Mouse (Mus musculus) frontal cortex, postnatal 10 days (tissue): ENCODE measurements around the gene Gm38394.
A peak's percentile ranks its signal among the peaks of the same experiment; 100 is the strongest.

ENCODE experiments used
- DNase-seq, 2 experiments: peaks; one replicate each; pipeline ENCODE4 v3.0.0; 2022; ENCODE audit warnings: low spot score in 2 of 2, mixed read lengths in 1 of 2

Gm38394 gene

DNA sequence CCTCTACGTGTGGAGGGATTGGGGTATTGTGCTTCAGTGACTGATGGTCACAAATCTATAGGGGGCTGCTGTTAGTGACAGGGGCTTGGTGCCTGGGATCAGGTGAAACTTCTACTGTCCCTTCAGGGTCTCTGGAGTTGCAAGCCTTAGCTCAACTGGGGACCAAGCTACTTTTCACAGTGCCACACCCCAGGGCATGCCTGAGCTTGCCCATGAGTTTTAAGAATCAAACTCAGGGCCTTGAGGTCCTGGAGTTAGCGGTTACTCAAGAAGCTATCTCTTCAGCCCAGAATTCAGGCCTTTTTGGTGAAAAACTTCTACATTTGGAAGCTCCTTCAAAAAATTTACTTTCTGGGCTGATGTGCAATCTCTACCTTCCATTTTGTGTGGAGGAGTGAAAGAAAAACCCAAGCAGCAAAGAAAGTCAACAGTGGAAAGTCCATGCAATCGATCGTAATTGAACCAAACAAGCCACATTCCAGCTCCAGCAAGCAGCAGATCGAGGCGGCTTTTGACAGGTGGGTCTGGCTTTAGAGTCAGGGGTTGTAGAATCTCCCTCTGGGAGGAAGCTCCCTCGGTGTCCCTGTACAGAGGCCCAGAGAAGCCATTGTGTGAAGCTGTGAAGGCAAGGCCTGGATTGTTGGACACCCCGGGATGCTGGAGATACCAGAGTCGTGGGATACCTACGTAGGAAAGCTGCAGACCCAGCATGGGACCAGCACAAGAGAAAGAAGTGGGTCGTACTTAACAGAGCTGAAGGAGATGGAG is 3.3 kb upstream of the Gm38394 start:
- no peak for DNase-seq

DNA sequence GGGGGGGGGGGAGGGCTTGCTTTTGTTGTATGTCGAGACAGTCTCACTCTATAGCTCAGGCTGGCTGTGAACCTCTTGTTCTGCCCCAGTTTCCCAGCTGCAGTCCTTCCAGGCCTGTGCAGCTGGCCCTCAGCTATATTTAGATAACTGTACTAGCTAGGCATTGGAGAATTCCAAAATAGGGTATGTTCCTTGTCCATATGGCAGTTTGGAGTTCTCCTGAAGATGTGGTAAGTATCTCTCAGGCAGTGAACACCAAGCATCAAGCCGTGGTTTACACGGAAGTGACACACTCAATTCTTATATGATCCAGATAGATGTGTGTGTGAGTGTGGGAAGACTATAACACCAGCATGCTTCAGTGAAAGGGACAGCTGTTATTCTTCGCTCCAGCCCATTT is 2.3 kb upstream of the Gm38394 start:
- peak in 1 of 2 experiments; percentile 26 for DNase-seq

DNA sequence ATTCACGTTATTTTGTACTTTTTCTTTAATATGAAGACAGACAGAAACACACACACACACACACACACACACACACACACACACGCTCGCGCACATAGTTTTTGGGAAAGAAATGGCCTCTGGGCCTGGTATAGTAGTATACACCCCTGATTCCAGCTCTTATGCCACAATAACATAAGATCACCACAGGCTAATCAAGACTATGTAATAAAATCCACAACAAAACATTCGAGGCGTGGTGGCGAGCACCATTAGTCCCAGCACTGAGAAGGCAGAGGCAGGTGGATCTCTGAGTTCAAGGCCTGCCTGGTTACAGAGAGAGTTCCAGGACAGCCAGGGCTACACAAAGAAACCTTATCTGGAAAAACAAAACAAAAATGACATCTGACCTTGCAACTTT is 1.8 kb upstream of the Gm38394 start:
- no peak for DNase-seq

DNA sequence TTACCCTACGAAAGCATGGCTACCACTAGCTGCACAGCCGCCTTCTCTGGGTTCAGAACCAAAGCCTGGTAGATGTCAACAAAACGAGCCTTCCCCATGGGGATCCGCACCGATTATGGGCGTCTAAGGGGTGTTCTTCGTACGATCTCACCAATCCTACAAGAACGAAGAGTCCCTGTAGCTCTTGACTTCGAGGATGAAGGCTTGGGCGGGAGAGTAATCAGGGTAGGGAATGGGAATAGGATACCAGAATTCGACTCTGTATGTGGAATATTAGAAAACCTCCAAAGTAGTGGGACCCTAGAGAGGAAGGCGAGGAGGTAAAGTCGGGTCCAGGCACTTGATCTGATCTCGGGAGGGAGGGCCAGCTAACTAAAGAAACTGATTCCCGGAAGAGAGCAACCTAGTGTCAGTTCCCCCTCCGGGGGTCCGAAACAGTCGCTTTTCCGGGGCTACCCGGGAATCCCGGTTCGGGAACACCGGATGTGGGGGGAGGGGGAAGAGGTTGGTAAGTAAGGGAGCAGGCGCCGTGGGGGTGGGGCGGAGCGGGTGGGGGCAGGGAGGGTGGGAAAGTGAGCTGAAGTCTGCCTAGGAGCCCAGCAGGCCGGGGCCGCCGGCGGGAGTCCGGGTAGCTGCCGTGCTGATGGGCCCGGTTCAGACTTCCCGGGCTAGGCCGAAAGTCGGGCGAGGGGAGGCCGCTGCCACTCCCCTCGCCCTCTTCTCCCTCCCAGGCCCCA is 484 bp downstream of the Gm38394 start, which contains the start of gene Zbed6:
TSS of gene Zbed6 (minus strand) at position 420 of the 737 bp plus-strand sequence.
- peak; percentile 72 to 85 for DNase-seq

DNA sequence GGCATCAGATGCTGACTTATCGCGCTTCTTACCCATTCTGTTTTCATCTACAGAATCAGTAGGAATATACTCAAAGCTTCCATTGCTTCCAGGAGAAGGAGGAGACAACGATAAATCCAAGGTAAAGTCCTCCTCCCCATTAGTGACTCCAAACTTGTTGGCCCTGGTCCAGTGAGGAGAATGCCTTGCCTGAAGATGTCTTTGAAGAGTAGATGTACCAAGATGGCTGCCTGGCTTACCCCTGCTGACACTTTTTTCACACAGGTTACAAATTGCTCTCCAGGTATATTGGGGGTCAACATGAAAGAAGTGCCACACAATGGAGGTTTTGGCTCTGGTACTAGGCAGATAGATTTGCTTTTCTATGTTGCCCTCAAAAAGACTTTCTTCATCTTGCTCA is 2.2 kb downstream of the Gm38394 start:
- no peak for DNase-seq

DNA sequence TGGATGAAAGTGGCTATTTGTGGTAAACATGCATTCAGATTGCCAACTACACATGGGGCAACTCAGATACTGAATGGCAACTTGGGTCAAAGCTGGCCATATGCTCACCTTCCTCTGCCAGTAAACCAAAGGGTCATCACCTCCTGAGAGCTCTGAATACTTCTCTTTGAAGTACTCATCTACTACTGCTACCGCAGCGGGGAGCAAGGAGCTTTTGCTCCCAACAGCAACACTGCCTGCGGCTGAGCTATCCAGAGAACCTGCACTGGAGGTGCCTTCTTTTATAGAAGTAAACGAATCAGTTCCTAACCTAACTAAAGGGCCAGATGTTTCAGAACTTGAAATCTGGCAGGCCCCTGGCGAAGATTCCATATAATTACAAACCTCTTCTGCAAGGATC is 4.3 kb downstream of the Gm38394 start:
- DNase-seq, result no peak

DNA sequence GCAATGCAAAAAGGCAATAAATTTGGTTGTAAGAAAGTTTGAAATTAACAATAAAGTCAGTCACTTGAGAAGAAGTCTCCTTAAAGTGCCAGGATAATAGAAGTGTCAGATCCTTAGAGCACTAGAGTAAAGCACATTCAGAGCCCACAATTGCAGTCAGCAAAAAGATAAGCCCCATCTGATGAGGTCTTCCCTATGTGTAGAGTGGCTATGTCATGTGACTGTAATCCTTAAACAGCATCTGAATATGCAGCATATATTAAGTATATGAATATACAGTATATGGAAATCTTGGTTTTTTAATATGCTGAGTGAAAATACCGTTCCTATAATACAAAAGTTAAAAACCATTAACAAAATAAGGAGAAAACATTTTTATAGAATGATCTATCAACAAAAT is 8.1 kb downstream of the Gm38394 start:
- DNase-seq, result no peak

DNA sequence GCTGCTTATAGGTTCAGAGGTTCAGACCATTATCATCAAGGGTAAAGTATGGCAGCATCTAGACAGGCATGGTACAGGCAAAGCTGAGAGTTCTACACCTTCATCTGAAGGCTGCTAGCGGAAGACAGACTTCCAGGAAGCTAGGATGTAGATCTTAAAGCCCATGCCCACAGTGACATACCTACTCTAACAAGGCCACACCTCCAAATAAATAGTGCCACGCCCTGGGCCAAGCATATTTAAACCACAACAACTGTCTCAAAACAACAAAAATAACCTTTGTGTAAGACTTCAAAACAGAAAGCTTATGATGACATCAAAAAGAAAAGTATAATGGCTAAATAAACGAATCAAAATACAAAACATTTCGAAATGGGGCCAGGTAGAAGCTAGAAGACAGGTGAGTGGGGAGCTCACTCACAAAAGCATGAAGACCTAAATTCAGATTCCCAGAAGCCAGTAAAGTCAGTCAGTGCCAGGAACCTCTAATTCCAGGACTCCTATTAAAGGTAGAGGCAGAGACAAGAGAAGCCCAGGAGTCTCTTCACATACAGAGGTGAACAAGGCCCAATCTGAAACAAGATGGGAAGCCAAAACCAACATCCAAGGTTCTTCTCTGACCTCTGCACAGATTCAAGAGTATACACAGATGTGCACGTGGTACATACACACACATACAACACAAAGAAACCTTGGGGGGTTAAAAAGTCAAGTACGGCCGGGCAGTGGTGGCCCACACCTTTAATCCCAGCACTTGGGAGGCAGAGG is 10.6 kb downstream of the Gm38394 start:
- no peak for DNase-seq

DNA sequence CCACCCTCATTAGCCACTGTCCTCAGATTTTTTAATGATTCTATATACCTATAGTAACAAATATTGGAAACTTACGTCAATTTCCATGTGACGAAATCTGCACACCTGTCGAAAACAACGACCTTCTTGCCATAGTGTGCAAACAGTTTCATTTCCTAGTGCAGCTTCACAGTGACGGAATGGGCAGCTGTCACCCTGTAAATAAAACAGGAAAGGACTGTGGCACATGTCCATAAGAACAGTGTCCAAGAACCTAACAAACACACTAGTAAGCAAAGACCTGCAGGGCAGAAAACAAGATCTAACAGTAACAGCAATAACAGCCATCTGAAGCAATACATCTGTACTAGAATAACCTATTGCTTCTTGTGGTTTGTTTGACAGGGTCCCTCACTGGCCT is 15.5 kb downstream of the Gm38394 start:
- no peak for DNase-seq

DNA sequence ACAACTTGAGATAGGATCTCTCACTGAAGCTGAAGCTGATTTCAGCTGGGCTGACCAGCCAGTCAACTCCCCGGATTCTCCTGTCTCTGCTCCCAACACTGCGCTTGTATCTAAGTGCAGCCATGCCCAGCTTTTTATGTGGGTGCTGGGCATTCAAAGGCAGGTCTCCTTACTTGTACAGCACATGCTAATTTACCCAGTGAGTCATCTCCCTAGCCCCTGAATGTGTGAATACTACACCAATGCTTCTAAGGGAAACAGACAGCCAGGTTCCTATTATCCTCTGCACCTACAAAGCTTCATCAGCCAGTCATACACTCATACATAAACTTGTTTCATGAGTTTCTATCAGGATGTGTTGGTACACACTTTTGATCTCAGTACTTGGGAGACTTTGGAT is 20.0 kb downstream of the Gm38394 start:
- no peak for DNase-seq

DNA sequence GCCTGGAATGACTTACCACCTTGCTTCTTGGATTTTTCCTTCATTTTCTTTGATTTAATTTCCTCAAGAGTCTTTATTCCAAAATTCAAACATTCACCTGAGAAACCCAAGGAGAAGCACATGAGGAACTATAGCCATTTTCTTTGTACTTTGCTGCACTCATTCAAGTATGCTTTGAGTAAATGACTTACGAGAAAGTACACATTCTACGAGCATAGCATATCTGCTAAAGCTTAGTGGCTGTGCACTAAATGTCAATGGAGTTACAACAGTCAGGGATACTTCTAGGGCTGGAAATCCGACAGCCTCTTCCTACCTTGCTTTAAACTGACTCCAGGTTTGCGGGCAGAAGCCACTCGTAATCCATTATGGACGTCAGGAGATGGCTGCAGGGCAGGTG is 22.6 kb downstream of the Gm38394 start:
- DNase-seq, result no peak

DNA sequence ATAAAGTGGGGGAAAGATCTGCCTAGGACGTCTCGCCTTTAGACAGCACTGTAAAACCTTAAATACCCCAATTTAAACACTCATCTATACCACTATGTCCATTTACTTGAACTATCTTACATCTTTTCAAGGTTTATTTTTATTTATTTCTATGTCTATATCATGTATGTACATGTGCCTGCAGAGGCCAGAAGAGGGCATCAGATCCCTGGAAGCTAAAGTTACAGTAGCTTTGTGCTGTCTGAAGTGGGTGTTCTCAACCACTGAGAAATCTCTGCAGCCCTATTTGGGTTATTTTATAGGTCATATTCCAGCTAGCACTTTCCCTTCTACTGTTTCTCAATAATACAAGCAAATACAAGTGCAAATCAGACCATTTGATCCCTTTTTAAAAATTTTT is 28.9 kb downstream of the Gm38394 start:
- DNase-seq, result no peak

DNA sequence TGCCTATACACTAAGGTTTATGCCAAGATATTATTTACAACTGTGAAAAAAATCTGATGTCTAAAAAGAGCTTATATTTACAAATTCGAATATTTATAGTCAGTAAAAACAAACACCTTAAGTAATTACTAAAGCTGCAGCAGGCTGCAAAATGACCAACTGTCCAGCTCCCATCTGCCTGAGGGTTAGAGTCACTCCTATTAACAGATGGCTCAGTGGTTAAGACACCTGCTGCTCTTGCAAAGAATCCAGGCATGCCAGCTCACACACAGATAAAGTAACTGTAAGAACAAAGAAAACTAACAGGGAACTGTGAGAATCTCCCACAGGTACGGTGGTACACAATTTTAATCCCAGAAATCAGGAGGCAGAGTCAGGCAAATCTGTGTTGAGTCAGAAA is 36.1 kb downstream of the Gm38394 start:
- DNase-seq, result no peak

DNA sequence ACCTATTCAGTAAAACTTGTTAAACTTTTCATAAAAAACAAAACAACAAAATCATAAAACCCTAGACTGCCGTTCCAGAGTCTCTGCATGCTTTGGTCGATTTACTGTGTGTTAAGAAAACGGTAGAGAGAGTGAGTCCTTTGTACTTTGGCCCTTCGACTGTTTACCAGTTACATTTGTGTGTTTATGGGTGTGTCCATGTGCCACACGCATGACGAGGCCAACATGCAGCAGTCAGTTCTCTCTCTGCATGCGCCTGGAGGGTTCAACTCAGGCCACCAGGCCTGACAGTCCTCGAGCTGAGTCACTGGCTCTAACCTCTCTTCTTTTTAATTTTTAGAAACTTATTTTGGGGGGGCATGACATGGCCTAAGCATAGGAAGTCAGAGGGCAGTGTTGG is 42.8 kb downstream of the Gm38394 start:
- no peak for DNase-seq

DNA sequence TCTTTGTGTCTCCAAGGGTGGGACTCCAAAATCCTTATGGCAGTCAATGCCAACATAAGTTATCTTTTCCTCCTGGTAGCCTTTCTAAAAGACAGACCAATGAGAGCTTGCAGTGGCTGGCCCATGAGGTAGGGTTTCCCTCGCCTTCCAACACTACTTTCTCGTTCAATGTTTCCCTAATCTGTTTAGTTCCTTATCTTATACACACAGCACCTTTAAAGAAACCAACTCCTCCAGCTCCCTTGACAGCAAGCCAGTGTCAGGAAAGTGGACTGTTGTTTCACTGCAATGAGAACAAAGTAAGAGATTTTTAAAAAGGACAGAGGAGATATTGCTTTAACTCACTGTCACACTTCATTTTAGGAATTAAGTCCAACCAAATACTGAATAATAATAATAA is 43.2 kb downstream of the Gm38394 start:
- no peak for DNase-seq

DNA sequence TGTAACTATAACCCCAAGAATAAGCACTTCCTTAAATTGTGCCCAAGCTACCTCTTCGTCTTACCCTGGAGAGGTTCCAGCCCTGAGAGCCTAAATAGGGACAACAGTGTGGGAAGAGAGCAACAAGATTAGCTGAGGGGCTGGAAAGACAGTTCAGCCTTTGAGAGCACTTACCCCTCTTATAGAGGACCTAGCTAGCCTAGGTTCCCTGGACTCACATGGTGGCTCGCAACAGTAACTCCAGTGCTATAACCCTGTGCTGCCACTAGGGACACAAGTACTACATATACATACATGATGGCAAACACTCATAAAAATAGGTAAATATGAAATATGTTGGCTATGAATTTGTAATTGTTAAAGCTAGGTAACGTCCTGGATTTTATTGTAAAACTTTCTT is 47.3 kb downstream of the Gm38394 start:
- no peak for DNase-seq

DNA sequence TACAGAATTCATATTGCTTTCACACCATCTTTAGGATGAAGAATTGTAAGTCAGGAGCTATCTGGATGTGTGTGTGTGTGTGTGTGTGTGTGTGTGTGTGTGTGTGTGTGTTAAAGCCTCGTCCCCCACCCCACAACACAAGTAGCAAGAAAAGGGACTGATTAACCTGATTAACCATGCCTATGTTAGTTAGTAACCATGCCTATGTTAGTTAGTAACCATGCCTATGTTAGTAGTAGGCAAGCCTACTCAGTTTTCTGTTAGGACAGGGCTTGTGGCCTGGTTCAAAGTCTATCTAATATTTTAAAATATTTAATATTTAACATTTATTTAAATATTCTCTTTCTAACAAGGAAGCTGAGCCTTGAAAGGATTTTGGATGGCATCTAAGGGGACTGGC is 49.7 kb downstream of the Gm38394 start:
- DNase-seq, result no peak

DNA sequence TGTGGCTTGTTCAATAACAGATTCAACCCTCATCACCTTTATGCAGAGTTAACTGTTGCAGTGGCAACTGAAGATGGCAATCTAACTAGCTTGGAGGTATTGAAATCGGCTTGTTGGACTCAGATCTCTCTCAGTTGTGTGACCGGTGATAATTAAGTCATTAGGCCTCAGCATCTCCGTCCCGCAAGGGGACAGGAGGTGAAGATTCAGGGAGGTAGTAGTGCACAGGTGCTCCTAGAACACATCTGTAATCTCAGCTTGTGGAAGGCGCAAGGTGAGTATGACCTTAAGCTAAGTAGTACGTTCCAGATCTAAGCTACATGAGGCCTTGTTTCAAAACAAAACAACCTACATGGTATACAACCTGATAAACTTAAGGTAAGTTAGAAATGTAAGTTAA is 50.5 kb downstream of the Gm38394 start:
- no peak for DNase-seq

DNA sequence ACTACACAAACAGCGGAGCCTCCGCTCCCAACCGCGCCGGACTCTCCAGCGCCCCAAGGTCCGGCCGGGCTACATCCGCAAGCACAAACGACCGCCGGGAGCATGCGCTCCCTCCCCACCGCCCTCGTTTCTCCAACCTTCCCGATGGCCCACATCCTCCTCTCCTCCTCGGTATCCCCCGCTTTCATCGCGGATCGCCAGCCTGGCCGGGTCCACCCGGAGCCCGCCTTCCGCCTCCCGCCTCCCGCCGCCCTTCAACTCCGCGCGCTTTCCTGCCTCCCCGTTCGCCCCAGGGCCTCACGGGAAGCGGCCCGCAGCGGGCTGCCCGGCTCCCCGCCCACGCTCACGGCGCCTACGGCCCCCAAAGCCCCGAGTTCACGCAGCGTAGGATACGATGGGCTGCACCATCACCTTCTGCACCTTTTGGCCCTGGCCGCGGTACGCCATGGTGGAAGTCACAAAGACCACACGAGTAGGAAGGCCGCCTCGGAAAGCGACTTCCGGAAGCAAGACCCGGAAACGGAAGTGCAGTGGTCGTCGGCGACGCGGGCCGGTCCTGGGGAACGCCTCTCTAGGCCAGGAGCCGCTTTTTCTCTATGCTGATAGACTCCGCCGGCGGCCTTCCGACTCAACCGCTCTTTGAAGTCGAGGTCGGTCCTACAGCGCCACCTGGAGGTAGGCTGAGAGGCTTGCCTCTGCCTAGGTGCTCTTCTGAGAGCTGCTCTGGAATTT is 51.2 kb downstream of the Gm38394 start, which contains the start of gene Snrpe:
TSS of gene Snrpe (minus strand) at position 521 of the 732 bp plus-strand sequence.
- peak; percentile 91 to 94 for DNase-seq

DNA sequence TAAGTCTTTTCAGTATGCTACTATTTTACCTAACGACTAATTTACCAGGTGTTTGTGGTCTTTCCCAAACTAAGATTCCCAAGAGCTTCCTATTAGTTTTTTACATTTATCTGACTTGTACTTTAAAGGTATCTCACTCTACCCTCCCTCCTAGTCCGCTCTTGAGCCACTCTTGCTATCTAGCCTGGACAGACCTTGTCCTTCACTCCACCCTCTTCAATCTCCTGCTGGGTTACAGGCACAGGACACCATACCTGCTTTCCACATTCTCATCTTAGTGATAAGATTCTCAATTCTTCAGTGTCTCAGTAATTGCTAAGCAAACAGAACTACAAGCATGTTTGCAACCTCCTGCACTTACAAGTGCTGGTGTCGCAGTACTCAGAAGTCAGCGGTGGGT is 57.9 kb downstream of the Gm38394 start:
- no peak for DNase-seq

DNA sequence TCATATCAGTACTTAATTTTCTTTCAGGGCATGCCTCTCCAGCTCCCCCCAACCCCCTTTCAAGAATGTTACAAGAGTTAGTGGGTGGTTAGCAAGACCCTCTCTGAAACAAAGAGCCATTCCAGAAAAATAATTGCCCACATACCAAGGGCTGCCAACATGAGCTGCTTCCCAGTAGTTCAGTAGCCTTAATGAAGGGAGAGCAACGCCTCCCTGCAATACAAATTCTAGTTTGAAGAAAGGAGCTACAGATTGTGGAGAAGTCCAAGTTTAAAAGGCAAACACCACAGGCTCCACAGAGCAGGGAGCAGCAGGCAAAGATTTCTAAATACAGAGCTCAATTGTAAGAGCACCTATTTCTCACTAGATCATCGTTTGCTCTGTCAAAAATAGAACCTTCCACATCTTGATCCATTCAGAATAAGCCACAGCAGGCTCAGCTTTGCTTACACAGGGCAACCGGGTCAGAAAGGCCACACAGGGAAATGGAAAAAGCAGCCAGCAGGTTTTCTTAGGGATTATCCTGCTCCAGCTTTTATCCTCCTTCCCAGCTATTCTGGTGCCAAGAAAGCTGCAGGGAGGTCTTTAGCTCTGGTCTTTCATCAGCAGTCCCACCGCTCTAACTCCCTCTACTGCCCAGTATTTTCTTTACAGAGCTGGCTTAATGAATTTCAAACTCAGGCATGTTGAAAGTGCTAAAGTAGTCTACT is 64.7 kb downstream of the Gm38394 start:
- peak; percentile 35 to 38 for DNase-seq
